Mouse (Mus musculus) mature B cell (primary cell): ENCODE data around the gene Ccdc77.
"Not testable (repeated sequence)": the region's sequence is repeated elsewhere in the genome, so short reads cannot be mapped to it uniquely, and the experiment has no call there.

Source experiments
- in situ Hi-C: fragments of 300-500 bp; cut with MboI; formaldehyde crosslinking; loops from 2 replicates; pipeline ENCODE4 v1.14.3; 2019

Ccdc77 gene

GRCm38 (mm10) chr6:120309787-120310186 lies 54.4 kb downstream of the Ccdc77 start:
- in situ Hi-C loops, result no loop called here

GRCm38 (mm10) chr6:120309338-120309737 lies 54.8 kb downstream of the Ccdc77 start:
- in situ Hi-C loops, result no loop called here

- in situ Hi-C loops, result no loop called here
Observed at GRCm38 (mm10) chr6:120306859-120307594, 57.1 kb downstream of the Ccdc77 start.

- in situ Hi-C loops, result no loop called here
Observed at GRCm38 (mm10) chr6:120302755-120303316, 61.3 kb downstream of the Ccdc77 start.

- in situ Hi-C loops, result no loop called here
Observed at GRCm38 (mm10) chr6:120301137-120301536, 63.0 kb downstream of the Ccdc77 start.

GRCm38 (mm10) chr6:120296589-120296988 lies 67.6 kb downstream of the Ccdc77 start:
- in situ Hi-C loops, result not testable (repeated sequence)

- in situ Hi-C loops, result no loop called here
Observed at GRCm38 (mm10) chr6:120294785-120295133, 69.4 kb downstream of the Ccdc77 start.

GRCm38 (mm10) chr6:120294056-120294784 lies 70.0 kb downstream of the Ccdc77 start, which contains the start of the genes D330020A13Rik and B4galnt3:
TSS of gene D330020A13Rik (plus strand) at chr6:120294364.
TSS of gene B4galnt3 (minus strand) at chr6:120294559.
- in situ Hi-C loops, result no loop called here

GRCm38 (mm10) chr6:120291396-120292009 lies 72.7 kb downstream of the Ccdc77 start:
- in situ Hi-C loops, result no loop called here

GRCm38 (mm10) chr6:120289430-120289829 lies 74.7 kb downstream of the Ccdc77 start:
- in situ Hi-C loops, result no loop called here

GRCm38 (mm10) chr6:120288541-120288940 lies 75.6 kb downstream of the Ccdc77 start:
- in situ Hi-C loops, result no loop called here

- in situ Hi-C loops, result no loop called here
Observed at GRCm38 (mm10) chr6:120287279-120287678, 76.9 kb downstream of the Ccdc77 start.

- in situ Hi-C loops, result no loop called here
Observed at GRCm38 (mm10) chr6:120276874-120277449, 87.2 kb downstream of the Ccdc77 start.

GRCm38 (mm10) chr6:120275301-120275700 lies 88.9 kb downstream of the Ccdc77 start:
- in situ Hi-C loops, result no loop called here

- in situ Hi-C loops, result no loop called here
Observed at GRCm38 (mm10) chr6:120274887-120275286, 89.3 kb downstream of the Ccdc77 start.
